Mouse (Mus musculus): ENCODE data around the gene Ywhae. TPM values are rescaled to one million over a fixed set of nuclear protein-coding genes. Genes with fewer than 3 reads are reported as not detected.

Ywhae gene
- polyA plus RNA-seq, 1 experiment from 2014 or later = 1,371 TPM

DNA sequence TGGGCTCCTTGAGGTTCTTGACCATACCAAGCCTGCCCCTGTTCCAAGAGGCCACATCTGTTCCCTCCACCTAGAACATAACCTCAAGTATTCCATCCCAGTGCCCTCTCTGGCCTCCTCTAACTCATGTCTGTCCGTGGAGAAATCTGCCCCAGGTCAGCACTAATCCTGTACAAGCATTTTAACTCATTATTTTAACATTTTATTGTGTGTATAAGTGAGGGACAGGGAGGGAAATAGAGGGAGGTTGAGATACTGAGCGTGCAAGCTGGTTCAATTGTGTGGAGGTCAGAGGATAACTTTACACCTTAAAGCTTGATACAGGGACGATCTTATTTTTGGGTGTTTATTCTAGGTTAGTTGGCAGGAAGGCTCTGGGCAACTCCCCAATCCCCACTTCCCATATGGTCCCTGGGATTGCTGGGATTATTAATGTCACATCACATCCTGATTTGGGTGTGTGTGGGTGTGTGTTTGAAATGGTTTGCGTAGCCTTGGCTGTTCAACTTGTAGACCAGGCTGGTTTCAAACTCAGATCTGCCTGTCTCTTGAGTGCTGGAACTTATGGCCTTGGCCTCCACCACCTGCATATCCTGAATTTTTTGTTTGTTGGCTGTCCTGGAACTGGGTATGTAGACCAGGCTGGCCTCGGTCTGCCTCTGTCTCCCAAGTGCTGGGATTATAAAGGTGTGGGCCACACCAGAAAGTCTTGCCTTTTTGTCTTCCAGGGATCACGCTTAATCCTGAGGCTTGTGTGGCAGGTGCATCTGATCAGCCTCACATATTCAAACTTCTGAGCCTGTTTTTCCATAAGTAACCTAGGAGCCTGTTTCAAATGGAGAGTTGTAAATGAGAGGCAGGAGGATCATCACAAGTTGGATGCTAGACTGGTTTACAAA, 35.7 kb downstream of the Ywhae start:
- no peak overlapping the region for H3K9ac ChIP-seq (replicated peaks)
- H3K4me3 ChIP-seq (replicated peaks) = no peak overlapping the region
- H3K27me3 ChIP-seq (replicated peaks) = no peaks in the 10 kb centered on the region
- peaks cover 10% of the 10 kb centered on the region for H3K4me1 ChIP-seq
- no peak for ATAC-seq (ENCODE audit: low FRiP score)
- no peaks in the 10 kb centered on the region for H3K9me3 ChIP-seq (replicated peaks)
- peaks cover 40% of the 10 kb centered on the region for H3K36me3 ChIP-seq
- no peak overlapping the region for H3K27ac ChIP-seq (replicated peaks)
- WGBS = 60% methylated on average over 6 of the region's 6 CpGs
- H3K4me2 ChIP-seq = no peak overlapping the region; the same call in 1 of the 2 replicates

DNA sequence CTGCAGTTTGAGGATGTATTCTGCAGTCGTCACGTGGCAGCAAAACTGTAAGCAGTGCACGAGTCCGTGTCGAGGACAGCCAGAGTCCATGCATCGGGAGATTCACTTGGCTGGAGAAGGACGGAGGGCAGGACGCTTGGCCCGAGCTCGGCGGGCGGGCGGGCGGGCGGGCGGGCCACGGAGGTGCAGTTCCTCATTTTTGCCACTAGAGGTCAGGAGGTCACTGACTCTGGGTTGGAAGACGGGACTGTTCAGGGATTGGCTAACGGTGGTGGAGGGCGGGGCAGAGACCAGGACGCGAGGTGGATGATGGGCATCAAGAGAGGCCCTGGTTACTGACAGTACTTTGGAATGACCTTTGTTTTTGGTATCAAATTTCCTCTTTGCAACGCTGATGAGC, 36.5 kb downstream of the Ywhae start:
- no peak overlapping the region for H3K27ac ChIP-seq (replicated peaks)
- ATAC-seq (ENCODE audit: low FRiP score) = peak; percentile 87
- H3K9me3 ChIP-seq (replicated peaks) = no peaks in the 10 kb centered on the region
- H3K4me2 ChIP-seq = peak overlapping the region; percentile 42
- H3K36me3 ChIP-seq = peaks cover 37% of the 10 kb centered on the region
- H3K27me3 ChIP-seq (replicated peaks) = no peaks in the 10 kb centered on the region
- 0 out of 2 replicates have a peak overlapping the region, but pooled peaks have one; percentile 8 for H3K4me3 ChIP-seq (replicated peaks)
- peaks cover 10% of the 10 kb centered on the region for H3K4me1 ChIP-seq
- H3K9ac ChIP-seq (replicated peaks) = no peak overlapping the region
- under 1% methylated on average over 20 of the region's 23 CpGs for WGBS

DNA sequence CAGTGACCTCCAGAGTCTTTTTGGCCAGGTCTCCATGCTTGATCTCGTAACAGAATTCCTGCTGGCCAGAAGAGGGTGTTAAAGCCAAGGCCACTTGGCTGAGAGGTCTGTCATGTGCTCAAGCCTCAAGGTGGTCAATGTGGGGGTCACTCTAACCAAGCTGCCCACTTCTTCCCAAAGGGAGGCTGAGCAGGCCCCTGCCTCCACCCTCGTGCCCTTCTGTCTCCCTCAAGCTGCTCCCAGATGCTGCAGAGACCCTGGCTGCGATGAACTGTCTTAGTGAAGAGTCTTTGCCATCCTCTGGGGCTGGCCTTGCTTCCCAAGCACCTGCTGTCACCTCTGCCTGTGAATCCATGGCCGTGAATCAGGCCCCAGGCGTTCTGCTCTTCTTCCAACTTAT, 39.9 kb downstream of the Ywhae start:
- Histone ChIP-seq H3K4me1 (peaks cover 10% of the 10 kb centered on the region), H3K4me2 (no peak overlapping the region), H3K27ac (replicated peaks) (no peak overlapping the region), H3K9me3 (replicated peaks) (no peaks in the 10 kb centered on the region), H3K4me3 (replicated peaks) (no peak overlapping the region), H3K36me3 (peaks cover 5% of the 10 kb centered on the region; the same call in 1 of the 2 replicates), H3K9ac (replicated peaks) (no peak overlapping the region), H3K27me3 (replicated peaks) (no peaks in the 10 kb centered on the region)
- ATAC-seq (ENCODE audit: low FRiP score) = no peak
- WGBS = 81% methylated on average over 5 of the region's 5 CpGs

DNA sequence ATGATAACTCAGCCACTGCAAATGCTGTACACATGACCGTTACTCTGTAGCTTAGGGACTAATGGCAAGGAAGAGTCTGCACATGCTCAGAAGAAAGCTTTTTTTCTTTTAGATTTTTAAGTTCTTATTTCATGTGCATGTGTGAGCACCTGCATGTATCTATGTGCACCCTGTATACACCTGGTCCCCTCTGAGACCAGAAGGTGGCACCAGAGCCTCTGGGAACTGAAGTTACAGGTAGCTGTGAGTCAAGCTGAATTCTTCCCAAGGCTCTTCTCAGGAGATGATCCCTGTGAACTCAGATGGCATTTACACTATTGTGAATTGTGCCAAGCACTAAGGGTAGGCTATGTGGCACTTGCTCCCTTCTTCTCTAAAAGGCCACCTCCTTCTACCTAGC, 43.2 kb downstream of the Ywhae start:
- WGBS = 86% methylated on average over 1 of the region's 1 CpGs
- H3K4me1 ChIP-seq = no peaks in the 10 kb centered on the region
- ATAC-seq (ENCODE audit: low FRiP score) = no peak
- no peaks in the 10 kb centered on the region for H3K36me3 ChIP-seq
- H3K27ac ChIP-seq (replicated peaks) = no peak overlapping the region
- no peak overlapping the region for H3K9ac ChIP-seq (replicated peaks)
- no peak overlapping the region for H3K4me3 ChIP-seq (replicated peaks)
- no peaks in the 10 kb centered on the region for H3K9me3 ChIP-seq (replicated peaks)
- H3K4me2 ChIP-seq = no peak overlapping the region
- H3K27me3 ChIP-seq (replicated peaks) = no peaks in the 10 kb centered on the region

DNA sequence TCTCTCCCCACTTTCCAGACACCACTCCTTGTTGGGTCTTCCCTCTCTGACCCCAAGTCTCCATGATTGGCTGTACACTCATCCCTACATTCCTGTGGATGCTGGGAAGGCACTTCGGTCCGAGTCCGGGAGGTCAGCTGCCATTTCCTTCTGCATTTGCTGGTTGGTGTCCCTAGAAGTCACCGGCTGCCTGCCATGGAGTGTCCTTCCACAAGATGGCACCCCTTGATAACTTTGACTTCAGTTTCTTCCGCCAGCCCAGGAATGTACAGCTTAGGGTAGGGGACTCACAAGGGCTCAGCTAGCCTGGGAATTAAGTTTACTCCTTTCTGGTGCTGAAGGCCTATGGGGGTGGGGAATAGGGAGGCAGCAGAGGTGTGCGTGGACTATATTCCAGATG, 49.2 kb downstream of the Ywhae start:
- Histone ChIP-seq H3K9ac (replicated peaks) (no peak overlapping the region), H3K4me3 (replicated peaks) (no peak overlapping the region), H3K4me1 (no peaks in the 10 kb centered on the region), H3K27ac (replicated peaks) (no peak overlapping the region), H3K36me3 (no peaks in the 10 kb centered on the region), H3K4me2 (no peak overlapping the region), H3K9me3 (replicated peaks) (no peaks in the 10 kb centered on the region), H3K27me3 (replicated peaks) (0 out of 2 replicates have a peak, but pooled peaks cover 4% of the 10 kb centered on the region)
- peak; percentile 77; the same call in 1 of the 2 replicates for ATAC-seq (ENCODE audit: low FRiP score)
- 26% methylated on average over 6 of the region's 6 CpGs for WGBS

DNA sequence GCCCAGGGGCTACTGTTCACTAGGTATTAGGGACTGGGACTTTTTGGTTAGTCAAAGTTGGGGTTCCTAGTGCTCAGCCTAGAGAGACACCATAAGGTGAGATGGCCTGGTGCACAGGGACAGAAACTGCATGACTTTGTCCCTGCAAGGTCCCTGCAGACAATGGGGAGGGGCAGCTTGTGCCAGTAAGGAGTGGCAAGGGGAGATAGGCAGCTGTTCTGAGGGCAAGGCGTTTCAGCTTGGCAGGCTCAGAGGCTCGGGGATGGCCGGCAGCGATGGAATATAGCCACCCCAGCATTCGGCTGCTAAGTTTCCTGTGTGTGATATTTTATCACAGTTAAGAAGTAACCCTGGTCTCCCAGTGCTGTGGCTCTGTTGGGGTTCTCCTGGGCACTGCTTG, 51.1 kb downstream of the Ywhae start:
- Histone ChIP-seq H3K9ac (replicated peaks) (no peak overlapping the region), H3K4me3 (replicated peaks) (no peak overlapping the region), H3K4me1 (no peaks in the 10 kb centered on the region), H3K27me3 (replicated peaks) (0 out of 2 replicates have a peak, but pooled peaks cover 5% of the 10 kb centered on the region), H3K4me2 (no peak overlapping the region), H3K27ac (replicated peaks) (no peak overlapping the region), H3K36me3 (no peaks in the 10 kb centered on the region), H3K9me3 (replicated peaks) (no peaks in the 10 kb centered on the region)
- whole genome bisulfite sequencing = 92% methylated on average over 5 of the region's 5 CpGs
- no peak for ATAC-seq (ENCODE audit: low FRiP score)

DNA sequence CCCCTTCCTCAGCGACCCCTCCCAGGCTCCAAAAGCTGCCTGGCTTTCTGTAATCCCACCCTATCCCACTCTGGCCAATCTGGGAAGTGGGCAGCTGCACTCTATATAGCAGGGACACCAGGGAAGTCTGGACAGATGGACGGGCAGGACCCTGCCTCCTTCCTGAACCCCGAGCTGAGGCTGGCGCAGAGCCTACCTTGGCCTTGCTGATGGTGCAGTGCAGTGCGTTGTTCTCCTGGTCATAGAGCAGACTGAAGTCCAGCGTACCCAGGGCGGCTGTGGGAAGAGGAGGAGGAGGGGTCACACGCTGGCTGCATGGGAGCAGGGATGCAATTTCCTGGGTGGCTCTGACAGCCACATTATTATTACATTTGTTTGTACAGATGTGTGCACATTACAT, 53.2 kb downstream of the Ywhae start:
- no peak overlapping the region for H3K27ac ChIP-seq (replicated peaks)
- H3K4me1 ChIP-seq = no peaks in the 10 kb centered on the region
- H3K27me3 ChIP-seq (replicated peaks) = 0 out of 2 replicates have a peak, but pooled peaks cover 5% of the 10 kb centered on the region
- no peak for ATAC-seq (ENCODE audit: low FRiP score)
- H3K4me2 ChIP-seq = no peak overlapping the region
- H3K9me3 ChIP-seq (replicated peaks) = no peaks in the 10 kb centered on the region
- no peaks in the 10 kb centered on the region for H3K36me3 ChIP-seq
- H3K9ac ChIP-seq (replicated peaks) = no peak overlapping the region
- 79% methylated on average over 8 of the region's 8 CpGs for WGBS
- no peak overlapping the region for H3K4me3 ChIP-seq (replicated peaks)

DNA sequence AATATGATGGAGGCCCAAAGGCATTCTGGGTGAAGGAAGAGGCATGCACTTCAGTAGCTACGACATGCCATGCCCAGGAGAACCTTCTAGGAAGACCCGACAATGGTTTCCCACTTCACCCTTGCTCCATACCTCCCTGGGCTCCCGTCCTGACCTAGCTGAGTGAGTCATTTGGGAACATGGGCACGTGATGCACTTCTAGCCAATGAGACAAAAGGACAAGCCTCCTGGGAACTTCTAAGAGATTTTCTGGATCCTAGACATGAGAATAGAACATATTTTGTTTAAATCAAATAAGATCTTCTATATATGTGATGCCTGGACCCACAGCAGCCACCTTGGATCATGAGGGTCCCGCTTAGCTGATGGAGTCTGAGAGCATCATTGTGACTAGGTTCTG, 59.9 kb downstream of the Ywhae start:
- H3K27me3 ChIP-seq (replicated peaks) = peaks cover 40% of the 10 kb centered on the region
- no peak overlapping the region for H3K4me2 ChIP-seq
- no peaks in the 10 kb centered on the region for H3K36me3 ChIP-seq
- peaks cover 19% of the 10 kb centered on the region for H3K4me1 ChIP-seq
- no peak overlapping the region for H3K9ac ChIP-seq (replicated peaks)
- H3K9me3 ChIP-seq (replicated peaks) = no peaks in the 10 kb centered on the region
- no peak overlapping the region for H3K27ac ChIP-seq (replicated peaks)
- no peak overlapping the region for H3K4me3 ChIP-seq (replicated peaks)
- no peak for ATAC-seq (ENCODE audit: low FRiP score)
- WGBS = 69% methylated on average over 5 of the region's 5 CpGs

DNA sequence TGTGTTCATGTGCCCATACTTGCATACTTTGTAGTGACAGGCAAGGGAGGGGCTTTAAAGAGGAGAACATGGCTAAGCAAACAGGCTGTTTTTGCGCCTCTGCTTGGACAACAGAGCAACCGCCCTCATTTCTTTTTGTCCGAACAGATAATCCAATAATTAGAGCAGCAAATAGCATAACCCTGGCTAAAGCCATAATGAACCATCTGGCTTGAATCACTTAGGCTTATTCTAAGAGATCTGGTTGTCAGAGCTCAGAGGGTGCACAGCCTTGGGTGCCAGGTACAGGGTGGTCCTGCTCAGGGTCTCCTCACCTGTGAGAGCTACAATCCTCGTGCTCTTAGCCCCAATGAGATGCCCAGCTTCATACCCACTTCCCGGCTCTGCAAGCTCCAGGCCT, 60.7 kb downstream of the Ywhae start:
- H3K4me3 ChIP-seq (replicated peaks) = no peak overlapping the region
- H3K27me3 ChIP-seq (replicated peaks) = peaks cover 48% of the 10 kb centered on the region
- peaks cover 19% of the 10 kb centered on the region for H3K4me1 ChIP-seq
- no peak overlapping the region for H3K9ac ChIP-seq (replicated peaks)
- H3K27ac ChIP-seq (replicated peaks) = no peak overlapping the region
- no peaks in the 10 kb centered on the region for H3K9me3 ChIP-seq (replicated peaks)
- ATAC-seq (ENCODE audit: low FRiP score) = no peak
- WGBS = 80% methylated on average over 5 of the region's 5 CpGs
- no peaks in the 10 kb centered on the region for H3K36me3 ChIP-seq
- no peak overlapping the region for H3K4me2 ChIP-seq

DNA sequence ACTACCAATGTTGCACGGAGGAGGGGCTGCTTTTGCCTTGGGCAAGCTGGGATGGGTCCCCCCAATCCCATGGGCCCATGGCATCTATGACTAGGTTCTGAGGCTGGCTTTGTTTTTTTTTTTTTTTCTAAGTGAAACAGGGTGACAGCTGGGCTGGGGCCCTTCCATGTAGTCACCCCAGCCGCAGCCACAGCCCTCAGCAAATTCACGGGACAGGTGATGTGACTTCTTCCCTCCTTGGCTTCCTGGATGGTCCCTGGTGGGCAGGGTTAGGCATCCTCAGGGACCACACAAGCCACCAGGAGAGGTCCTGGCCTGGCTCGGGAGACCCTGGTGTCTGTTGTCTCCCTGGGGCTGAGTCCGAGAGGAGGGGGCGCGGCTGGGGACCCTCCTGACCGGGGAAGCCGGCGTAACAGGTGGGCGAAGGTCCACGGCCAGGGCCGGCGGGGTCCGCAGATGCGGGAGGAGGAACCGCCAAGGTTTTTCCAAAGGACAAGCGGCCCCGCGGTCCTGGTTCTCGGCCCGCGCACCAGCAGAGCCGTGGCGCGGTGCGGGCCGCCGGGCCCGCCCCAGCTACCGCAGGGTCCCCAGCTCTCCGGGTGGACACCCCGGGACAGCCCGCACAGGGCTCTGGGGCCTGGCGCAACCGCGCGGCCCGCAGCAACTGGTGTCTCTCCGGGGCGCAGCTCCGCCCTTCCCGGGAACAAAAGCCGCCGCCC, 62.1 kb downstream of the Ywhae start:
- Histone ChIP-seq H3K9me3 (replicated peaks) (no peaks in the 10 kb centered on the region), H3K4me3 (replicated peaks) (peak overlapping the region; percentile 52), H3K4me1 (peaks cover 19% of the 10 kb centered on the region), H3K9ac (replicated peaks) (peak overlapping the region; percentile 56), H3K27ac (replicated peaks) (no peak overlapping the region), H3K27me3 (replicated peaks) (peaks cover 49% of the 10 kb centered on the region), H3K36me3 (no peaks in the 10 kb centered on the region), H3K4me2 (peak overlapping the region; percentile 73)
- WGBS = 6% methylated on average over 32 of the region's 45 CpGs
- ATAC-seq (ENCODE audit: low FRiP score) = no peak

DNA sequence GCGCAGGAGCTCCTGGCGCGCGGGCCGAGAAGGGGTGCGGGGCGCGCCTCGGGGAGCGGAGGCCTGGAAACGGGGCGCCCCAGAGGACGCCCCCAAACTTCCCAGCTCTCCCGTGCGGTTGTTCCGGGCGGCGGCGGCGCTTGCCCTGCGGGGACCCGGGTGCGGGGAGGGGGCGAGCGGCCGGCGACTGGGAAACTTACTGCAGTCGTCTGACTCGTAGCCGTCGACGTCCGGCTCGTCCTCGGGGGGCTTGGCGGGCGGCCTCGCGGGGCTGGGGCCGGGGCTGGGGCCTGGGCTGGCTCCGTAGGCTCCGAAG, 62.6 kb downstream of the Ywhae start:
- Histone ChIP-seq H3K4me2 (peak overlapping the region; percentile 73), H3K9ac (replicated peaks) (peak overlapping the region; percentile 56), H3K4me1 (peaks cover 19% of the 10 kb centered on the region), H3K4me3 (replicated peaks) (peak overlapping the region; percentile 52), H3K27ac (replicated peaks) (no peak overlapping the region), H3K9me3 (replicated peaks) (no peaks in the 10 kb centered on the region), H3K36me3 (no peaks in the 10 kb centered on the region), H3K27me3 (replicated peaks) (peaks cover 49% of the 10 kb centered on the region)
- ATAC-seq (ENCODE audit: low FRiP score) = no peak
- 1% methylated on average over 38 of the region's 42 CpGs for WGBS

DNA sequence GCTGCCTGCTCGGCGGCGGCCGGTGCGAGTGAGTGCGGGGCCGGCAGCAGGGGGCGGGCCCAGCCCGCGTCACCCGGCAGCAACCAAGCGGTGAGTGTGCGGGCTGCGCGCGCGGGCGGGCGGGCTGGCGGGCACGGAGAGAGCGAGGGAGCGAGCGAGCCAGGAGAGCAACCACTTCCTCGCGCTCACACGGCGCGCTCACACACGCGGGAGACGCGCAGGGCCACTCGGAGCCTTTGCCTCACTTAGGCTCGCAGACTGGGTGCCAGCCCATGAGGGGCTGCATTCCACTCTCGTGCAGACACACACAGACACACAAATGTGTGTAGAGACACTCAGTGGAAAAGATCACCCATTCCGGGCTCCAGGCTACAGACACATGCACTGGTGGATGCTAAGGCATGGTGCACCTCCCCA, 63.4 kb downstream of the Ywhae start, which contains the start of gene Doc2b:
Gene Doc2b (minus strand): TSS at position 21 of the 417 bp plus-strand sequence.
- H3K9ac ChIP-seq (replicated peaks) = peak within 1 kb of the TSS; percentile 56
- ATAC-seq (ENCODE audit: low FRiP score) = peak; percentile 88
- 4% methylated on average over 28 of the region's 37 CpGs for WGBS
- H3K27me3 ChIP-seq (replicated peaks) = peaks cover 49% of the 10 kb centered on the region
- peaks cover 19% of the 10 kb centered on the region for H3K4me1 ChIP-seq
- peak within 1 kb of the TSS; percentile 73 for H3K4me2 ChIP-seq
- no peaks in the 10 kb centered on the region for H3K9me3 ChIP-seq (replicated peaks)
- peak within 1 kb of the TSS; percentile 52 for H3K4me3 ChIP-seq (replicated peaks)
- H3K36me3 ChIP-seq = no peaks in the 10 kb centered on the region
- no peak within 1 kb of the TSS for H3K27ac ChIP-seq (replicated peaks)
